Mouse (Mus musculus): Measurements from ENCODE around the gene Kmt2e. TPM values are rescaled to one million over a fixed set of nuclear protein-coding genes. Genes with fewer than 3 reads are reported as not detected.

The Kmt2e gene
- total and polyA plus RNA-seq, 3 experiments = 16.2 to 75.6 (median 29.3) TPM

- Histone ChIP-seq H3K4me3 (ENCODE audit: control insufficient read depth in 1 of 2, insufficient read depth in 1 of 2, low read depth in 2 of 2, low read length in 2 of 2) (no peak overlapping the region), H3K9me3 (replicated peaks; ENCODE audit: insufficient read depth, low read length) (no peaks in the 10 kb centered on the region), H3K27ac (ENCODE audit: control insufficient read depth, low read depth, low read length) (no peak overlapping the region), H3K9ac (ENCODE audit: control insufficient read depth, low read depth, low read length, poor library complexity, severe bottlenecking) (no peak overlapping the region), H3K79me2 (ENCODE audit: control insufficient read depth, insufficient read depth, low read length, poor library complexity) (peaks cover 3% of the 10 kb centered on the region), H3K27me3 (ENCODE audit: control insufficient read depth in 1 of 2, insufficient read depth in 2 of 2, low read length in 2 of 2) (no peaks in the 10 kb centered on the region), H3K36me3 (ENCODE audit: control insufficient read depth in 1 of 2, insufficient read depth in 2 of 2, low read length in 2 of 2) (peaks cover 0 to 22% of the 10 kb centered on the region in 2 experiments; a peak in 2 of 4 replicates), H3K4me1 (ENCODE audit: control insufficient read depth in 1 of 2, insufficient read depth in 2 of 2, low read length in 2 of 2) (peaks cover 8 to 11% of the 10 kb centered on the region in 2 experiments)
- no peak for TF ChIP-seq NRF1 (IDR thresholded peaks at IDR 0.05; ENCODE audit: insufficient read depth, low read depth, low read length, poor library complexity, severe bottlenecking)
- no peak for TF ChIP-seq CHD1 (IDR thresholded peaks at IDR 0.05; ENCODE audit: low read depth, low read length)
- no peak for TF ChIP-seq ZNF384 (IDR thresholded peaks at IDR 0.05; ENCODE audit: low read depth, low read length)
- TF ChIP-seq EP300 (IDR thresholded peaks at IDR 0.05; ENCODE audit: low read depth in 1 of 2, low read length in 2 of 2) = no peak
- no peak for TF ChIP-seq ZKSCAN1 (IDR thresholded peaks at IDR 0.05; ENCODE audit: low read depth, low read length)
- no peak for TF ChIP-seq SIN3A (IDR thresholded peaks at IDR 0.05; ENCODE audit: low read length)
- no peak for TF ChIP-seq ZC3H11A (IDR thresholded peaks at IDR 0.05; ENCODE audit: low read depth, low read length)
- no peak for TF ChIP-seq E2F4 (IDR thresholded peaks at IDR 0.05; ENCODE audit: borderline replicate concordance, low read depth, low read length)
- no peak for TF ChIP-seq ELF1 (IDR thresholded peaks at IDR 0.05; ENCODE audit: low read depth, low read length)
- TF ChIP-seq MAZ (IDR thresholded peaks at IDR 0.05; ENCODE audit: low read depth, low read length) = no peak
- no peak for TF ChIP-seq JUND (IDR thresholded peaks at IDR 0.05; ENCODE audit: low read depth, low read length)
- no peak for TF ChIP-seq CHD2 (IDR thresholded peaks at IDR 0.05; ENCODE audit: low read length)
- TF ChIP-seq POLR2A (IDR thresholded peaks at IDR 0.05; ENCODE audit: control insufficient read depth in 1 of 2, insufficient read depth in 1 of 2, low read depth in 1 of 2, low read length in 2 of 2, poor library complexity in 1 of 2) = no peak
- TF ChIP-seq KAT2A (conservative IDR thresholded peaks at IDR 0.05; ENCODE audit: low read depth, low read length) = no peak
- TF ChIP-seq HCFC1 (IDR thresholded peaks at IDR 0.05; ENCODE audit: low read depth, low read length) = no peak
- TF ChIP-seq SMC3 (IDR thresholded peaks at IDR 0.05; ENCODE audit: low read depth, low read length) = no peak
- no peak for TF ChIP-seq USF1 (IDR thresholded peaks at IDR 0.05; ENCODE audit: low read depth, low read length)
- DNase-seq (ENCODE audit: low read depth, low spot score) = no peak
These were observed 21.2 kb upstream of the Kmt2e start for GRCm38 (mm10) chr5:23413058-23413457.

GRCm38 (mm10) chr5:23413575-23414470 is 20.4 kb upstream of the Kmt2e start:
- H3K79me2 ChIP-seq (ENCODE audit: control insufficient read depth, insufficient read depth, low read length, poor library complexity) = peaks cover 5% of the 10 kb centered on the region
- peaks cover 8 to 11% of the 10 kb centered on the region in 2 experiments for H3K4me1 ChIP-seq (ENCODE audit: control insufficient read depth in 1 of 2, insufficient read depth in 2 of 2, low read length in 2 of 2)
- TF ChIP-seq POLR2A (IDR thresholded peaks at IDR 0.05; ENCODE audit: control insufficient read depth in 1 of 2, insufficient read depth in 1 of 2, low read depth in 1 of 2, low read length in 2 of 2, poor library complexity in 1 of 2) = no peak
- no peak for TF ChIP-seq CHD2 (IDR thresholded peaks at IDR 0.05; ENCODE audit: low read length)
- no peak for TF ChIP-seq ZC3H11A (IDR thresholded peaks at IDR 0.05; ENCODE audit: low read depth, low read length)
- TF ChIP-seq GABPA (IDR thresholded peaks at IDR 0.05; ENCODE audit: low read depth, low read length) = no peak
- TF ChIP-seq HCFC1 (IDR thresholded peaks at IDR 0.05; ENCODE audit: low read depth, low read length) = no peak
- TF ChIP-seq NRF1 (IDR thresholded peaks at IDR 0.05; ENCODE audit: insufficient read depth, low read depth, low read length, poor library complexity, severe bottlenecking) = no peak
- TF ChIP-seq ZKSCAN1 (IDR thresholded peaks at IDR 0.05; ENCODE audit: low read depth, low read length) = no peak
- no peak for TF ChIP-seq BHLHE40 (IDR thresholded peaks at IDR 0.05; ENCODE audit: borderline replicate concordance, low read depth, low read length)
- TF ChIP-seq KAT2A (conservative IDR thresholded peaks at IDR 0.05; ENCODE audit: low read depth, low read length) = no peak
- H3K27me3 ChIP-seq (ENCODE audit: control insufficient read depth in 1 of 2, insufficient read depth in 2 of 2, low read length in 2 of 2) = no peaks in the 10 kb centered on the region
- no peak overlapping the region for H3K27ac ChIP-seq (ENCODE audit: control insufficient read depth, low read depth, low read length)
- H3K4me3 ChIP-seq (ENCODE audit: control insufficient read depth in 1 of 2, insufficient read depth in 1 of 2, low read depth in 2 of 2, low read length in 2 of 2) = no peak overlapping the region
- H3K9ac ChIP-seq (ENCODE audit: control insufficient read depth, low read depth, low read length, poor library complexity, severe bottlenecking) = no peak overlapping the region
- H3K36me3 ChIP-seq (ENCODE audit: control insufficient read depth in 1 of 2, insufficient read depth in 2 of 2, low read length in 2 of 2) = peaks cover 0 to 22% of the 10 kb centered on the region in 2 experiments; a peak in 2 of 4 replicates
- no peak for DNase-seq (ENCODE audit: low read depth, low spot score)
- H3K9me3 ChIP-seq (replicated peaks; ENCODE audit: insufficient read depth, low read length) = no peaks in the 10 kb centered on the region
